Mouse (Mus musculus) bone marrow macrophage, adult 2 months (primary cell): ENCODE data around the gene Rcbtb1.

Experiments used
- CTCF ChIP-seq: IDR thresholded peaks from 2 replicates; pipeline ENCODE4 v1.5.1; 2012; ENCODE audit warnings: low read depth, mild to moderate bottlenecking, low read length, moderate library complexity
- POLR2A ChIP-seq: IDR thresholded peaks from 2 replicates; pipeline ENCODE4 v1.6.1; 2012; ENCODE audit warnings: mild to moderate bottlenecking, low read depth, low read length, borderline replicate concordance

- TF ChIP-seq CTCF, result no peak
- no peak for TF ChIP-seq POLR2A
These were observed 701 bp downstream of the Rcbtb1 start for GRCm38 (mm10) chr14:59201604-59202215.
